Mouse (Mus musculus) ES-E14 (cell line): ENCODE results near the gene Robo4. TPM values are rescaled to one million over a fixed set of nuclear protein-coding genes. Genes with fewer than 3 reads are reported as not detected.

ENCODE experiments used
- DNase-seq: peaks from one replicate; pipeline ENCODE4 v3.0.0-alpha.2; 2013; ENCODE audit warnings: low read depth, low spot score
- H3K27ac ChIP-seq: 2 replicates; pipeline ENCODE4 v1.5.1; 2012; ENCODE audit warnings: low read depth, mild to moderate bottlenecking, low read length, moderate library complexity, mixed read lengths; ENCODE audit not compliant: poor library complexity, insufficient read depth, severe bottlenecking
- H3K36me3 ChIP-seq: 2 replicates; pipeline ENCODE4 v1.6.1; 2012; ENCODE audit warnings: mild to moderate bottlenecking, low read length, moderate library complexity, mixed read lengths; ENCODE audit not compliant: control insufficient read depth, poor library complexity, insufficient read depth, severe bottlenecking
- H3K4me1 ChIP-seq, 2 experiments: fragments of 150-350 bp in 1 of 2; sonication (generic) in 1 of 2; 2 replicates each; pipeline ENCODE4 v1.6.1; 2012; ENCODE audit warnings: low read length in 2 of 2, mild to moderate bottlenecking in 1 of 2, mixed read lengths in 1 of 2; ENCODE audit not compliant: control insufficient read depth in 2 of 2, insufficient read depth in 2 of 2, poor library complexity in 1 of 2
- H3K4me3 ChIP-seq, 2 experiments: fragments of 150-350 bp in 1 of 2; sonication (generic) in 1 of 2; 2 replicates each; pipeline ENCODE4 v1.5.1; 2012; ENCODE audit warnings: low read length in 2 of 2, low read depth in 1 of 2, mild to moderate bottlenecking in 1 of 2, mixed read lengths in 1 of 2; ENCODE audit not compliant: insufficient read depth in 1 of 2, poor library complexity in 1 of 2, severe bottlenecking in 1 of 2
- H3K9ac ChIP-seq: 2 replicates; pipeline ENCODE4 v1.6.1; 2012; ENCODE audit warnings: low read depth, mild to moderate bottlenecking, low read length, mixed read lengths; ENCODE audit not compliant: poor library complexity, insufficient read depth, severe bottlenecking
- H3K9me3 ChIP-seq: fragments of 150-350 bp; sonication (generic); 2 replicates; pipeline ENCODE4 v1.6.1; 2012; ENCODE audit warnings: low read depth, mild to moderate bottlenecking, low read length; ENCODE audit not compliant: control insufficient read depth, insufficient read depth
- CHD2 ChIP-seq: IDR thresholded peaks from 2 replicates; pipeline ENCODE4 v1.6.1; 2014; ENCODE audit warnings: mild to moderate bottlenecking, low read depth, low read length, inconsistent platforms
- HCFC1 ChIP-seq: IDR thresholded peaks from 2 replicates; pipeline ENCODE4 v1.6.1; 2012; ENCODE audit warnings: low read length, inconsistent platforms, borderline replicate concordance; ENCODE audit not compliant: insufficient read depth
- MAFK ChIP-seq: IDR thresholded peaks from 2 replicates; pipeline ENCODE4 v1.6.1; 2014; ENCODE audit warnings: mild to moderate bottlenecking, low read depth, low read length, inconsistent platforms; ENCODE audit not compliant: insufficient read depth
- ZC3H11A ChIP-seq: IDR thresholded peaks from 2 replicates; pipeline ENCODE4 v1.6.1; 2012; ENCODE audit warnings: low read depth, mild to moderate bottlenecking, inconsistent platforms, low read length, borderline replicate concordance
- ZNF384 ChIP-seq: IDR thresholded peaks from 2 replicates; pipeline ENCODE4 v1.6.1; 2012; ENCODE audit warnings: low read depth, low read length, inconsistent platforms
- in situ Hi-C, 2 experiments: fragments of 600-800 bp; cut with MboI; formaldehyde crosslinking; loops; one replicate each; pipeline ENCODE4 v1.15.1; 2025; ENCODE audit warnings: low sequenced_read_pairs in 2 of 2, inconsistent platforms in 1 of 2; ENCODE audit not compliant: unreplicated experiment in 2 of 2
- total RNA-seq: library from RNA; depleted of rRNA; stranded (reverse); fragments of 300-350 nt; gene quantifications from 2 replicates; pipeline ENCODE4 v1.2.3, GENCODE M21; 2012

Gene Robo4
- total RNA-seq, 1 experiment, result 11.2 TPM

- Histone ChIP-seq H3K36me3 (no peaks in the 10 kb centered on the region), H3K27ac (no peak overlapping the region), H3K9me3 (no peaks in the 10 kb centered on the region), H3K4me3 (no peak overlapping the region), H3K9ac (no peak overlapping the region), H3K4me1 (peaks cover 3 to 8% of the 10 kb centered on the region in 2 experiments; a peak in 2 of 4 replicates)
- no peak for DNase-seq
- in situ Hi-C loops, result loop anchor here in 1 of 2 experiments (10.0 kb wide), 1 partner anchor 111 kb away; no protein-coding TSS in a partner anchor
- no peak for TF ChIP-seq MAFK
- no peak for TF ChIP-seq ZNF384
- no peak for TF ChIP-seq HCFC1
Measured at GRCm38 (mm10) chr9:37433823-37434560, 32.3 kb downstream of the Robo4 start.

GRCm38 (mm10) chr9:37434932-37435331 is 33.2 kb downstream of the Robo4 start:
- no peak for TF ChIP-seq MAFK
- no peak for TF ChIP-seq CHD2
- TF ChIP-seq ZC3H11A, result no peak
- TF ChIP-seq ZNF384, result no peak
- TF ChIP-seq HCFC1, result no peak

GRCm38 (mm10) chr9:37435616-37436015 is 33.9 kb downstream of the Robo4 start:
- in situ Hi-C loops, result loop anchor here in 1 of 2 experiments (10.0 kb wide), 1 partner anchor 109 kb away; no protein-coding TSS in a partner anchor
- H3K9ac ChIP-seq, result no peak overlapping the region

More at GRCm38 (mm10) chr9:37434932-37435331, 33.2 kb downstream of the Robo4 start:
- Histone ChIP-seq H3K4me1 (peaks cover 3 to 4% of the 10 kb centered on the region in 2 experiments; a peak in 2 of 4 replicates), H3K4me3 (no peak overlapping the region), H3K27ac (no peak overlapping the region), H3K9ac (no peak overlapping the region), H3K9me3 (no peaks in the 10 kb centered on the region), H3K36me3 (no peaks in the 10 kb centered on the region)
- DNase-seq, result no peak
- in situ Hi-C loops, result loop anchor here in 1 of 2 experiments (10.0 kb wide), 1 partner anchor 110 kb away; no protein-coding TSS in a partner anchor

GRCm38 (mm10) chr9:37437772-37438735 is 36.4 kb downstream of the Robo4 start:
- no peak for DNase-seq
- in situ Hi-C loops, result loop anchor here in 1 of 2 experiments (10.0 kb wide), 1 partner anchor 107 kb away; no protein-coding TSS in a partner anchor
- Histone ChIP-seq H3K9me3 (no peaks in the 10 kb centered on the region), H3K27ac (no peak overlapping the region), H3K9ac (no peak overlapping the region), H3K36me3 (no peaks in the 10 kb centered on the region), H3K4me3 (no peak overlapping the region), H3K4me1 (peaks cover 0 to 3% of the 10 kb centered on the region in 2 experiments; a peak in 1 of 4 replicates)
- TF ChIP-seq ZNF384 (no peak), HCFC1 (no peak)

More at GRCm38 (mm10) chr9:37435616-37436015, 33.9 kb downstream of the Robo4 start:
- DNase-seq, result no peak
- Histone ChIP-seq H3K4me1 (peaks cover 3 to 4% of the 10 kb centered on the region in 2 experiments; a peak in 2 of 4 replicates), H3K4me3 (no peak overlapping the region), H3K36me3 (no peaks in the 10 kb centered on the region), H3K27ac (no peak overlapping the region), H3K9me3 (no peaks in the 10 kb centered on the region)
- no peak for TF ChIP-seq ZC3H11A
- TF ChIP-seq HCFC1, result no peak
- TF ChIP-seq CHD2, result no peak
- TF ChIP-seq ZNF384, result no peak
- TF ChIP-seq MAFK, result no peak
